Mouse (Mus musculus) hematopoietic stem cell, adult 5-6 weeks (primary cell): ENCODE results near the gene Gm45233. TPM values are rescaled to one million over a fixed set of nuclear protein-coding genes. Genes with fewer than 3 reads are reported as not detected.
"Not testable (repeated sequence)": the region's sequence is repeated elsewhere in the genome, so short reads cannot be mapped to it uniquely, and the experiment has no call there.

Experiments used
- ATAC-seq, 2 experiments: fragments of 125-278 bp in 1 of 2; replicated peaks in 1 of 2; 2 replicates each; pipeline ENCODE4 v1.8.0; 2016 to 2017; ENCODE audit warnings: inconsistent platforms in 2 of 2, mild to moderate bottlenecking in 2 of 2, moderate number of reproducible peaks in 2 of 2, low read depth in 1 of 2, moderate TSS enrichment in 1 of 2; ENCODE audit not compliant: low FRiP score in 2 of 2, poor library complexity in 2 of 2, severe bottlenecking in 2 of 2, insufficient read depth in 1 of 2, low TSS enrichment in 1 of 2
- total RNA-seq: library from RNA; stranded (forward); fragments of 172-1452, 232-1000 nt; gene quantifications from 2 replicates; pipeline ENCODE4 v1.2.3, GENCODE M21; 2017

Gene Gm45233
- total RNA-seq, result 2.5 TPM in 1 of 2 replicates, not detected in the other

DNA sequence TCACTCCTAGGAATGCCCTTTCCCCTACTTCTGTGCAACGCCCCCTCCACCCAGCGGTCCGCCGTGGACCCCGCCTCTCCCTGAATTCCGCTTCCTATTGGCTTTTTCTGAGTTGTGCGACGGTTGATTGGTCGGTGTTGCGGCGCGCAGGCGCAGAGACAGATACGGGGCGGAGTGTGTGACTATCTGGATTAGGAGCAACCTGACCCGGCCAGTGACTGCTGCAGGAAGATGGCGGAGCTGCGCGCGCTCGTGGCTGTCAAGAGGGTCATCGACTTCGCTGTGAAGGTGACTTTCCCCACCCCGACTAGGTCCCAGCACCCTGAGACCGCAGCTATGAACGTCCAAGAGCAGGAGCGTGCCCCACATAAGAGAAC, at the start of gene Gm45233, which contains the start of gene Etfb:
TSS of gene Gm45233 (plus strand) at position 212 of the 377 bp plus-strand sequence.
TSS of gene Etfb (plus strand) at position 167 of the 377 bp plus-strand sequence.
- peak; percentile 84 to 86 for ATAC-seq

- ATAC-seq, result no peak
Observed at GRCm38 (mm10) chr7:43399501-43399900, 44.4 kb upstream of the Gm45233 start.

GRCm38 (mm10) chr7:43402718-43403117, 41.2 kb upstream of the Gm45233 start:
- no peak for ATAC-seq

GRCm38 (mm10) chr7:43407573-43407972, 36.4 kb upstream of the Gm45233 start:
- ATAC-seq, result no peak; a peak in 1 of 4 replicates

- peak; percentile 87 to 90 for ATAC-seq
Observed at GRCm38 (mm10) chr7:43408131-43408553, 35.8 kb upstream of the Gm45233 start, which contains the start of gene Siglecg. Siglecg (plus strand) TSS chr7:43408204.

- ATAC-seq, result no peak
Observed at GRCm38 (mm10) chr7:43409084-43409483, 34.8 kb upstream of the Gm45233 start.

DNA sequence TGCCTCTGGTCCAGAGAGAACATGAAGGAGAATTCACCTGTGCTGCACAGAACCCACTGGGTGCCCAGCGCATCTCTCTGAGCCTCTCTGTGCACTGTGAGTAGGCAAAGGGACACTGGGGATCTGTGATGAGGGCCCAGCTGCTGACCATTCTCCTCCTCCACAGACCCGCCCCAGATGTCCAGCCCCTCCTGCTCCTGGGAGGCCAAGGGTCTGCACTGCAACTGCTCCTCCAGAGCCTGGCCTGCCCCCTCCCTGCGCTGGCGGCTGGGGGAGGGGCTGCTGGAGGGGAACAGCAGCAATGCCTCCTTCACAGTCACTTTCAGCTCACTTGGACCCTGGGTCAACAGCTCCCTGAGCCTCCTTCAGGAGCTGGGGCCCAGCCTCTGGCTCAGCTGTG, 32.2 kb upstream of the Gm45233 start:
- ATAC-seq, result not testable (repeated sequence)

DNA sequence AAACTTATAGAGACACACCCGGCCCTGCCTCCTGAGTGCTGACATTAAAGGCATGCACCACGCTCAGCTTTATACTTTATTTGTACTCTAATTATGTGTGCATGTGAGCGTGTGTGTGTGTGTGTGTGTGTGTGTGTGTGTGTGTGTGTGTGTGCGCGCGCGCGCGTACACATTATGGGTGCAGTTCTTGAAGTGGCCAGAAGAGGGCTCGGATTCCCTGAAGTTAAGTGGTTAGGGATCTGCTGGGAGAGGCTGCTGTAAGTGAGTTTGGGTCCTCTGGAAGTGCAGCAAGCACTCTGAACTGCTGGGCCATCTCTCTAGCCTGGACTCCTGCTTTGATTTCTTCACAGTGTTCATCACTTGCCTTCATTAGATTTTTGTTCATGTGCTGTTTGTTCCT, 26.6 kb upstream of the Gm45233 start:
- no peak for ATAC-seq

DNA sequence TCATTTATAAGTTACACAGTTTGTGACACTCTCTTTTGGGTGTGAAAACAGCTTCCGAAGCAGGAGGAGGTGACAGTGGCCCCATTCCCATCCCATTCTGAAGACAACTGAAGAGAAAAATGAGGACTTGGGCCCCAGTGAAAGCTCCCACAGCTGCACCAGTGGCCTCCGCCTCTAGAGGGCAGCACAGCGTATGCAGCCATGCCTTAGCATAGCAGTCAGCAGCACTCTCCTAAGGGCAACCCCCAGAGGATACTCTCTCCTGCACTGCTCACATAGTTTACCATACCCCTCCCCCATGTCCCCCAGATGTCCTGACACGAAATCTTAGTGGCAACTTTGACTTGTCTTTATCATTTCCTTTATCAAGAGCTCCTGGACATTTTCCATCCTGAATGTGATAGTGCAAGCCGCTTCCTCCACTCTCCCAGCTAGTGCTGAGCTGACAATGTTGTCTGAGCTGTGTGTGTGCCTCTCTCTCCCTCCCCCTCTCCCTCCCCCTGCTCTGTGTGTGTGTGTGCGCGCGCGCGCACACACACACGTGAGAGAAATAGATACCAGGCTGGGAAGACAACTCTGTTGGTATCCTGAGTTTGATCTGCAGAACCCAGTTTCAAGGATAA, 20.8 kb upstream of the Gm45233 start:
- ATAC-seq, result peak; percentile 98 to 99

DNA sequence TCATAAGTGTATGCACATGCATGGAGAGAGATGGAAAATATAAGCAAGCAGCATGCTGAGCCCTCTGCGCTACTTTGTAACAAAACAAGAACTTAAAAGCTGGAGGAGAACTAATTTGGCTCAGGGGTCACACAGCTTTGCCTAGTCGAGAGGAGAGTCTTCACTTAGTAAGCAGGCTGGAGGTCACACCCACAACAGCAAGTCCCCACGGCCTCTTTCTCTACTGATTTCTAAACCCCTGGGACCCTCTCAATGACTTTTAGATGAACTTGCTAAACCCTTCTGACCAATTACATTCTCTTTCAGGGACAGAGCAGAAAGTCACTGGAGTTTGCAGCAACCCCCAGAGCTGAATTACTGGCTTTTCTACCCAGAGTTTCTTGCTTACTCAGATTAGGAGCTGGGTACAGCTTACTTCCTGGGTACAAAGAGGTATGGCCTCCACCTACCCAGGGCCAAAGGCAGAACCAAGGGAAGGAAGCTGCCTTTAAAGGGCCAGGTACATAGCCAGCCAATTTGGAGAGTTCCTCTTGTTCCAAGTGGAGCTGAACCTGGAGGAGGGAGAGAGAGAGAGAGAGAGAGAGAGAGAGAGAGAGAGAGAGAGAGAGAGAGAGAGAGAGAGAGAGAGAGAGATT, 19.8 kb upstream of the Gm45233 start:
- ATAC-seq, result no peak

GRCm38 (mm10) chr7:43427406-43427805, 16.5 kb upstream of the Gm45233 start, which contains the start of gene Lim2:
Lim2 (plus strand) TSS chr7:43427670.
- ATAC-seq, result no peak

GRCm38 (mm10) chr7:43429500-43429899, 14.4 kb upstream of the Gm45233 start:
- ATAC-seq, result no peak

GRCm38 (mm10) chr7:43432891-43433290, 11.0 kb upstream of the Gm45233 start:
- ATAC-seq, result no peak

DNA sequence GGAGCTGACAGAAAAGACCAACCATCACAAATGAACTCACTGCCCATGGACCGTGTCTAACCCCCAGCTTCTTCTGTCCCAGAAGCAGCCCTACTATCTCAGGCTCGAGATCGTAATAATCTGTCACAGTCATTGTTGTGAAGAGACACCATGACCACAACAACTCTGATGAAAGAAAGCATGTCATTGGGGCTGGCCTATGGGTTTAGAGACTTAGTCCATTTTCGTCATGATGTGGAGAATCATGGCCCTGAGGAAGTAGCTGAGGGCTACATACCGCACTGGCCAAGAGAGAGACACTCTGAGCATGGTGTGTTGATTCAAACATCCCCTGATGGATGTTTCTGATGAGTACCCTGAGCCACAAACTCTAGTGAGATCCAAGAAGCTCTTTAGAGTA, 9.3 kb upstream of the Gm45233 start:
- no peak for ATAC-seq

GRCm38 (mm10) chr7:43436341-43437255, 7.3 kb upstream of the Gm45233 start, which contains the start of gene Nkg7:
Nkg7 (plus strand) TSS chr7:43437073.
- ATAC-seq, result peak; percentile 55 to 60; a peak in 3 of 4 replicates

- ATAC-seq, result peak; percentile 9 to 27
Observed at GRCm38 (mm10) chr7:43438611-43439010, 5.3 kb upstream of the Gm45233 start.

DNA sequence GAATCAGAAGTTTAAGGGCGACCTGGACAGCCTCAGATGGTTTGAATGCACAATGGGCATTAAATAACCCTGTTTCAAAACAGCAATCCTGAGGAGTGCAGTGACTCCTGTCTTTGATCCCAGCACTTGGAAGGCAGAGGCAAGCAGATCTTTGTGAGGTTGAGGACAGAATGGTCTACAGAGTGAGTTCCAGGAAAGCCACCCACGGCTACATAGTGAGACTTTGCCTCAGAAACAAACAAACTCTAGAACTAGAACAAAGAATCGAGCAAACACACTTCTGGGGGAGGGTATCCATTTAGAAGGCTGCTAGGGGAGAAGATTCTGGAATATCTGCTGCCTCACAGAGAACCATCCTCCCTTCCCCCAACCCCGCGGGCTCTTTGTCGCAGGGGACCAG, 3.4 kb upstream of the Gm45233 start, which contains the start of gene Cldnd2:
TSS of gene Cldnd2 (plus strand) at position 301 of the 400 bp plus-strand sequence.
- ATAC-seq, result no peak

DNA sequence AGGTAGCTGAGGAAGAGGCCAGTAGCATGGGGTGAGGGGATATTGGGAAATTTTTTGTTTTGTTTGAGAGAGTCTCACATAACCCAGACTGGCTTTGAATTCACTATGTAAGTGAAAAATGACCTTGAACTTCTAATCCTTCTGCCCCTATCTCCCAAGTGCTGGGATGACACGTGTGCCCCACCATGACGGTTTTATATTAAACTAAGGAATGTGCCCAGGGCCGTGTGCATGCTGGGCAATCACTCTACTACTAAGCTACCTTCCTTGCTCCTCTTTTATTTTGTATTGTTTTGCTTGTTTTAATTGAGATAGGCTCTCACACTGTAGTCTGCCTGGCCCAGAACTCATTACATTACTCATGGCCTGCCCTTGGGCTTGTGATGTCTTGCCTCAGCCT, 2.9 kb upstream of the Gm45233 start:
- no peak for ATAC-seq
